Mouse (Mus musculus): ENCODE data around the gene Hecw2. TPM values are rescaled to one million over a fixed set of nuclear protein-coding genes. Genes with fewer than 3 reads are reported as not detected.

Gene Hecw2
- polyA plus RNA-seq, 1 experiment from 2014 or later = 2.5 TPM

DNA sequence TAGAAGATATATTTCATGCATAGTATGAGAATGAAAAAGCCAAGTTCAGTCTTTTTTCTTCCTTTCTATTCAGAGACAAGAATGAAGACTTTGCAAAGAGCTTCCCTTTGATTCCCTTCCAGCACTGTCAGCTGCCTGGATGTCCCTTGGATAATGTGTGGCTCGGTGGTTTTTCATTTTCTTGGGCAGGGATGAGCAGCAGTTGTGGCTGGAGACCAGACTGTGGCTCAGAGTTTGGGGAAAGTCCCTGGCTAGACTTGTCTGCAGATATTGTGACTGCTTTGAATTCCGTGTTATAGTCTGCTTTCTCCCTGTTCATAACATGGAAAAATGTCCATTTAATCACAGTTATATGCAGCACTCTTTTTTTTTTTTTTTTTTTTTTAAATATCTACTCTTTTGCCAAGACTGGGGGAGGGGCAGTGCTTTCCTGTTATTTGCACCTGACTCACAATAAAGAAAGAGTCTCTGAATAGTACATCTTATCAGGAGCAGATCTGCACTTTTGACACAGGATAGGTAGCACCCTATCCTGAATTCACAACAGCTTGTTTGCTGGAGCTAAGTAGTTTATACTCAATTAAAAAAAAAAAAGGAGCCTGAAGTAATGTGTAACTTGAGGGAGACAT is 380.8 kb downstream of the Hecw2 start:
- Histone ChIP-seq H3K9me3 (replicated peaks) (no peaks in the 10 kb centered on the region), H3K27ac (no peak overlapping the region), H3K36me3 (ENCODE audit: poor library complexity, severe bottlenecking) (no peaks in the 10 kb centered on the region; the same call in 1 of the 2 replicates), H3K27me3 (no peaks in the 10 kb centered on the region), H3K4me2 (no peak overlapping the region), H3K4me3 (no peak overlapping the region), H3K4me1 (no peaks in the 10 kb centered on the region), H3K9ac (no peak overlapping the region)
- ATAC-seq = no peak
- 64% methylated on average over 2 of the region's 2 CpGs for WGBS

DNA sequence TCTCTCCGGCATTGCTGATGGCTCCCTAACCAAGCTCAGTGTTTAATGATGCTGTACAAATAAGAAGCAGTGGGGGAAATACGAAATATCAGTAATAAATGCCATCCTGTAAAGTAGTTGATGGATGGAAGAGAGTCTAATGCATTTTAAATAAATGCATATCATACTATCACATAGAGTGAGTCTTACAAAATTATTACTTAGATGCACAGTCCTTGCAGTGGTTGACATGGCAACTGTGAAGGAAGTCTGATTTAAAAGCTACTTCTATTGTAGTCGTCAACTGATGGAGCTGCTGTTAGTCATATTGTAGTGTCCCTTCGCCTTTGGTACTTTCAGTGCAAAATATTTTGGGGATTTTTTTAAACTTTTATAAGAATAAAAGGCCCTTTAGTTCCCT is 383.0 kb downstream of the Hecw2 start:
- no peaks in the 10 kb centered on the region for H3K9me3 ChIP-seq (replicated peaks)
- no peaks in the 10 kb centered on the region; the same call in 1 of the 2 replicates for H3K36me3 ChIP-seq (ENCODE audit: poor library complexity, severe bottlenecking)
- H3K27me3 ChIP-seq = no peaks in the 10 kb centered on the region
- 83% methylated on average over 4 of the region's 4 CpGs for WGBS
- no peak for ATAC-seq
- no peaks in the 10 kb centered on the region for H3K4me1 ChIP-seq
- H3K27ac ChIP-seq = no peak overlapping the region
- H3K9ac ChIP-seq = no peak overlapping the region
- no peak overlapping the region for H3K4me3 ChIP-seq
- H3K4me2 ChIP-seq = no peak overlapping the region

DNA sequence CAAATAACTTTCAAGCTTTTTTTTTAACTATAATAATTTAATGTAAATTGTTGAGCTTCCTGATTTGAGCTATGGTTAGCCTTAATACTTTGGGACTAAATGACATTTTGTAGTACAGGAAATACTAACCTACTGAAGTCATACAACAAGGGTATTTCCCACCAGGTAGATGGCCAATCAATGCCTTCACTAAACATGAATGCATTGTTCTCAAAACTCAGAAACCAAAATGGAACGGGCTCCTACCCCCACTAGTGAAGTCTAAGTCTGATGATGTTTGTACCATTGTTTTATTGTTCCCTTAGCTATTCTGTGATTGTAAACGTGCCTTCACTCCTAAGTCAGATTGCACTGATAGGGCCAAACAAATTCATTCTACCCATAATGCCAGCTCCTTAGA is 386.7 kb downstream of the Hecw2 start:
- Histone ChIP-seq H3K27ac (no peak overlapping the region), H3K9ac (no peak overlapping the region), H3K9me3 (replicated peaks) (no peaks in the 10 kb centered on the region), H3K4me1 (no peaks in the 10 kb centered on the region), H3K4me2 (no peak overlapping the region), H3K36me3 (ENCODE audit: poor library complexity, severe bottlenecking) (no peaks in the 10 kb centered on the region; the same call in 1 of the 2 replicates), H3K4me3 (no peak overlapping the region), H3K27me3 (no peaks in the 10 kb centered on the region)
- ATAC-seq = no peak
- WGBS = 75% methylated on average over 2 of the region's 2 CpGs

GRCm38 (mm10) chr1:53797811-53798210 is 397.2 kb downstream of the Hecw2 start:
- no peak for ATAC-seq
- H3K9me3 ChIP-seq (replicated peaks) = no peaks in the 10 kb centered on the region
- 82% methylated on average over 3 of the region's 3 CpGs for WGBS
- H3K4me3 ChIP-seq = no peak overlapping the region
- H3K4me2 ChIP-seq = no peak overlapping the region
- no peaks in the 10 kb centered on the region for H3K27me3 ChIP-seq
- no peak overlapping the region for H3K27ac ChIP-seq
- no peak overlapping the region for H3K9ac ChIP-seq
- no peaks in the 10 kb centered on the region for H3K4me1 ChIP-seq
- no peaks in the 10 kb centered on the region for H3K36me3 ChIP-seq (ENCODE audit: poor library complexity, severe bottlenecking)

DNA sequence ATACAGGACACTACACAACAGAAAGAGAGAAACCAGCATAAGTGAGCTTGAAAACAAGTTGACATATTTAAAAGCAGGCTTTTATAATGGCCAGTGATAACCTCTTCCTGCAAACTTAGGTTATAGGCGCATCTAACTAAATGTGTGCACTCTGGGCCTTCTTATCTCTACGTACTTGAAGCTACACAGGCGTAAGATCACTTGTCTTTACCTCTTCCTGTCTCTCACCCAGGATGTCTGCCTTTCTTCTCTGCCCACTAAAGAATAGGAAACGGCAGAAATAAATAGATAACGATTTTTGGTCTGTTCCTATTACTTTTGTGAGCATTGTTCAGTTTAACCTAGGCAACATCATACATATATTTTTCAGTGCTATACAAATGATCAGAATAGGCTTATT is 397.9 kb downstream of the Hecw2 start:
- no peaks in the 10 kb centered on the region for H3K4me1 ChIP-seq
- no peaks in the 10 kb centered on the region for H3K27me3 ChIP-seq
- WGBS = 88% methylated on average over 5 of the region's 5 CpGs
- no peak overlapping the region for H3K9ac ChIP-seq
- H3K36me3 ChIP-seq (ENCODE audit: poor library complexity, severe bottlenecking) = no peaks in the 10 kb centered on the region
- H3K4me2 ChIP-seq = no peak overlapping the region
- ATAC-seq = no peak
- H3K27ac ChIP-seq = no peak overlapping the region
- no peaks in the 10 kb centered on the region for H3K9me3 ChIP-seq (replicated peaks)
- H3K4me3 ChIP-seq = no peak overlapping the region

DNA sequence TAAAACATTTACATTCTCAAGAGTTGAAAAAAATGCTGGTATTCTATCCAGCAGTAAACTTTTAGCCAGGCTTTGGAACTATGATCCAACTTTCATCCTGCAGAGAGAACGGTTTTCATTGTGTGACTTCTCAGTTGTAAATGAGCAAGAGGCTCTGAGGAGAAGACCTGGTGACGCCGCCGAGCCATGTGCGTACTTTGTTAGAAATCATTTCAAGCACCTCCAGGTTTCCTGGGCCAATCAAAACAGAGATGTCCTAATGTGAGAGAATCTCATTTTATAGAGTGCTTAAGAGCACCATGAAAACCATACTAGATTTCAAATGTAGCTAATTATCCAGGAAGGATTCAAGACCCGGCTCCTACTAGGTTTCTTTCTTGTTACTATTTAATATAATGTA is 398.7 kb downstream of the Hecw2 start:
- 92% methylated on average over 6 of the region's 6 CpGs for WGBS

GRCm38 (mm10) chr1:53795591-53795990 is 399.4 kb downstream of the Hecw2 start:
- ATAC-seq = no peak
- no peaks in the 10 kb centered on the region for H3K27me3 ChIP-seq
- no peak overlapping the region for H3K9ac ChIP-seq
- H3K4me3 ChIP-seq = no peak overlapping the region
- no peak overlapping the region for H3K4me2 ChIP-seq
- 78% methylated on average over 4 of the region's 4 CpGs for WGBS
- H3K27ac ChIP-seq = no peak overlapping the region
- no peaks in the 10 kb centered on the region for H3K9me3 ChIP-seq (replicated peaks)
- H3K4me1 ChIP-seq = no peaks in the 10 kb centered on the region
- no peaks in the 10 kb centered on the region for H3K36me3 ChIP-seq (ENCODE audit: poor library complexity, severe bottlenecking)

More for the DNA sequence above, 398.7 kb downstream of the Hecw2 start:
- no peak overlapping the region for H3K9ac ChIP-seq
- no peaks in the 10 kb centered on the region for H3K9me3 ChIP-seq (replicated peaks)
- no peaks in the 10 kb centered on the region for H3K36me3 ChIP-seq (ENCODE audit: poor library complexity, severe bottlenecking)
- H3K4me1 ChIP-seq = no peaks in the 10 kb centered on the region
- no peaks in the 10 kb centered on the region for H3K27me3 ChIP-seq
- H3K27ac ChIP-seq = no peak overlapping the region
- no peak overlapping the region for H3K4me3 ChIP-seq
- ATAC-seq = no peak
- no peak overlapping the region for H3K4me2 ChIP-seq

DNA sequence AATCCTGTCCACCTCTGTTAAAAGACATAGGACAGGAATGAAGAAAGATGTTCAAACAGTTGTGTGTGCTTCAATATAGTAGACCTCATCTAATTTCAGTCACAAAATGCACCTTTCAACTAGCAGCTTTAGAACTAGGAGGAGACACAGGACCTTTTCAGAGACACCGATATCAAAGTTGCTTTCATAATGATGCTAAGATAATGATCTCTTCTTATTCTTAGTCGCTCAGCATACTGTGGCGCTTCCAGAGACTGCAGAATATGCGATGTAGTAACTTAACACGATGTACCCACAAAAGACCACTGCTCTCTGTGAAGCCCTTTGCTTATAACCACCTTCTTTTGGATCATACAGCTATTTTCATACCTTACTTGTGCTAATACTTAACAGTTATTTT is 399.9 kb downstream of the Hecw2 start:
- no peak overlapping the region for H3K4me2 ChIP-seq
- no peak for ATAC-seq
- H3K4me3 ChIP-seq = no peak overlapping the region
- no peak overlapping the region for H3K9ac ChIP-seq
- no peaks in the 10 kb centered on the region for H3K36me3 ChIP-seq (ENCODE audit: poor library complexity, severe bottlenecking)
- H3K9me3 ChIP-seq (replicated peaks) = no peaks in the 10 kb centered on the region
- H3K27me3 ChIP-seq = no peaks in the 10 kb centered on the region
- WGBS = 92% methylated on average over 5 of the region's 5 CpGs
- H3K4me1 ChIP-seq = no peaks in the 10 kb centered on the region
- H3K27ac ChIP-seq = no peak overlapping the region

DNA sequence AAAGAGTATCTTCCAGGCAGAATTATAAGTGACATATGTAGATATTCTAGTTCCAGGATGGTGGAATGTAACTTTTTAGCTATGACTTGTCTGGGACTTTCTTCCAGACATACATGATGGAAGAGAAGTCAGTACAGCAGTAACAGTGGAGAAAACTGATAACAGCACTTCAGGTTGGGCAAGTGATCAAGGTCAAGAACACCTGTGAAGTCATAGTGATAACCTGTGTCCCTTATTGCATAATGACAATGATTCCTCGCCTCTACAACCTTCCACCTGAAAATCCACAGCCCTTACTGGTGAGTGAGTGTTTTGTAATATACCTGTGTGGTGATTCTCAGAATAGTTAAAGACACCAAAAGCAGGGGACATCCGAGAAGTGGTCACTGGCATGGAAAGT is 400.7 kb downstream of the Hecw2 start:
- Histone ChIP-seq H3K27ac (no peak overlapping the region), H3K9ac (no peak overlapping the region), H3K27me3 (no peaks in the 10 kb centered on the region), H3K9me3 (replicated peaks) (no peaks in the 10 kb centered on the region), H3K36me3 (ENCODE audit: poor library complexity, severe bottlenecking) (no peaks in the 10 kb centered on the region), H3K4me2 (no peak overlapping the region), H3K4me1 (no peaks in the 10 kb centered on the region), H3K4me3 (no peak overlapping the region)
- WGBS = 87% methylated on average over 2 of the region's 2 CpGs
- no peak for ATAC-seq

DNA sequence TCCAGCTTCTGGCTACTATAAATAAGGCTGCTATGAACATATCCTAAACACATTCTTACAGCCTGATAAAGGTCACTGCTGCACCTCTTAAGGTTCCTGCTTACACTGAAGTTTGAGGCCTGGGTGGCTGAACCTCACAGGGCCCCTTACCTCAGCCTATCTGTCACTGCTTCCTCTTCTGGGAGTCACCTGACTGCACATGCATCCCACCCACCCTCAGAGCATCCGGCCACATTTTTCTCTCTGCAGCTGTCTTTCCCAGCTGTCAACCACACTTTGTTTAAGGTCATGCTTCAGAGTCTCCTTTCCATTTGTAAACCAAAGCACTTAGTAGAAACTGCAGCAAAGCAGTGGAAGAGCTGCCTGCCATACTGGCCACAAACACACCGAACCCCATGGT is 403.6 kb downstream of the Hecw2 start:
- Histone ChIP-seq H3K27ac (no peak overlapping the region), H3K4me1 (no peaks in the 10 kb centered on the region), H3K9ac (no peak overlapping the region), H3K4me3 (no peak overlapping the region), H3K4me2 (no peak overlapping the region), H3K36me3 (ENCODE audit: poor library complexity, severe bottlenecking) (no peaks in the 10 kb centered on the region), H3K27me3 (no peaks in the 10 kb centered on the region), H3K9me3 (replicated peaks) (no peaks in the 10 kb centered on the region)
- WGBS = 87% methylated on average over 2 of the region's 2 CpGs
- no peak for ATAC-seq

- ATAC-seq = peak; percentile 99
- Histone ChIP-seq H3K9ac (peak within 1 kb of the TSS; percentile 72), H3K9me3 (replicated peaks) (no peaks in the 10 kb centered on the region), H3K27me3 (no peaks in the 10 kb centered on the region), H3K27ac (0 out of 2 replicates have a peak within 1 kb of the TSS, but pooled peaks have one; percentile 40), H3K36me3 (ENCODE audit: poor library complexity, severe bottlenecking) (no peaks in the 10 kb centered on the region), H3K4me1 (peaks cover 3% of the 10 kb centered on the region), H3K4me3 (peak within 1 kb of the TSS; percentile 82), H3K4me2 (peak within 1 kb of the TSS; percentile 76)
- under 1% methylated on average over 73 of the region's 81 CpGs for WGBS
Measured at GRCm38 (mm10) chr1:53784721-53785418, 410.1 kb downstream of the Hecw2 start, which contains the start of gene Stk17b. Gene Stk17b (minus strand): TSS chr1:53785224.

- Histone ChIP-seq H3K36me3 (ENCODE audit: poor library complexity, severe bottlenecking) (no peaks in the 10 kb centered on the region), H3K27me3 (no peaks in the 10 kb centered on the region), H3K4me3 (peak overlapping the region; percentile 82), H3K4me2 (peak overlapping the region; percentile 76), H3K4me1 (peaks cover 3% of the 10 kb centered on the region), H3K9me3 (replicated peaks) (no peaks in the 10 kb centered on the region), H3K27ac (no peak overlapping the region), H3K9ac (peak overlapping the region; percentile 72)
- peak; percentile 50; the same call in 1 of the 2 replicates for ATAC-seq
- under 1% methylated on average over 17 of the region's 17 CpGs for WGBS
Measured at GRCm38 (mm10) chr1:53784291-53784720, 410.7 kb downstream of the Hecw2 start.
